Mouse (Mus musculus): ENCODE data around the gene Dbp.
A peak's percentile ranks its signal among the peaks of the same experiment; 100 is the strongest.

GRCm38 (mm10) chr7:45717918-45718297 lies 13.0 kb downstream of the Dbp start, which contains the start of gene Sphk2:
- TF ChIP-seq POLR2A (IDR thresholded peaks at IDR 0.05; ENCODE audit: low read depth, low read length) (peak; percentile 97), CTCF (IDR thresholded peaks at IDR 0.05; ENCODE audit: extremely low read depth, insufficient read depth, insufficient read length, insufficient replicate concordance) (no peak)
